Mouse (Mus musculus): ENCODE measurements around the gene Tcirg1.

DNA sequence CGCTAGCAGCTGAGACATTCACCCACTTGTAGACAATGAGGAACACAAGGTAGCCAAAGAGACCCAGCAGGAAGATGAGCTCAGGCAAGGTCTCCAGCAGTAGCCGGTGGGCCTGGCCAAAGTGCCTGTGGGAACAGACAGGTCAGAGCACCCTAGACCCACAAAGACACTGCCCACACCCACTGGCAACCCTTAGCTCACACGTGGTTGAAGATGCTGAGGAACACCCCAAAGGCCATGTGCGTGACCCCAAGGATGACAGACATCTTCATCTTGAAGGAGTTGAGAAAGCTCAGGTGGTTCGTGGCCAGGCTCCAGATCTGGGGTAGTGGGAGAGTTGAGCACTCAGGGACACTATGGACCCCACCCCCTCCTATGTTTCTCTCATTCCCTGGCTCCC lies 9.4 kb downstream of the Tcirg1 start:
- TF ChIP-seq CTCF (IDR thresholded peaks at IDR 0.05; ENCODE audit: control insufficient read depth, insufficient read depth, low read length) (no peak), POLR2A (IDR thresholded peaks at IDR 0.05; ENCODE audit: borderline replicate concordance, control insufficient read depth, low read depth, low read length) (no peak)

All from bone marrow, adult 2 months (tissue).